Mouse (Mus musculus) kidney, embryonic 16.5 days (tissue): ENCODE measurements around the gene Snai1. TPM values are rescaled to one million over a fixed set of nuclear protein-coding genes. Genes with fewer than 3 reads are reported as not detected.

ENCODE experiments used
- ATAC-seq: fragments of 200-750 bp; cut with Nextera tagmentation; 2 replicates; pipeline ENCODE4 v1.8.0; 2017; ENCODE audit warnings: moderate TSS enrichment; ENCODE audit not compliant: low FRiP score, low TSS enrichment
- H3K27ac ChIP-seq: fragments of 300-500 bp; sonication (generic); 2 replicates; pipeline ENCODE4 v1.5.1; 2014; ENCODE audit warnings: low read length
- H3K27me3 ChIP-seq: fragments of 300-500 bp; sonication (generic); 2 replicates; pipeline ENCODE4 v1.6.1; 2014; ENCODE audit warnings: low read length, control low read depth, mixed read lengths; ENCODE audit not compliant: insufficient read depth
- H3K36me3 ChIP-seq: fragments of 300-500 bp; sonication (generic); 2 replicates; pipeline ENCODE4 v1.6.1; 2014; ENCODE audit warnings: low read length, control low read depth, mixed read lengths; ENCODE audit not compliant: insufficient read depth
- H3K4me1 ChIP-seq: fragments of 300-500 bp; sonication (generic); 2 replicates; pipeline ENCODE4 v1.6.1; 2014; ENCODE audit warnings: low read length, control low read depth, mixed read lengths; ENCODE audit not compliant: insufficient read depth
- H3K4me2 ChIP-seq: fragments of 300-500 bp; sonication (generic); replicated peaks from 2 replicates; pipeline ENCODE4 v1.6.1; 2014; ENCODE audit warnings: low read depth, low read length
- H3K4me3 ChIP-seq: fragments of 300-500 bp; sonication (generic); 2 replicates; pipeline ENCODE4 v1.5.1; 2014; ENCODE audit warnings: mild to moderate bottlenecking, low read length
- H3K9ac ChIP-seq: fragments of 300-500 bp; sonication (generic); replicated peaks from 2 replicates; pipeline ENCODE4 v1.6.1; 2014; ENCODE audit warnings: low read length
- H3K9me3 ChIP-seq: fragments of 300-500 bp; sonication (generic); 2 replicates; pipeline ENCODE4 v1.6.1; 2016; ENCODE audit warnings: low read length, control low read depth
- WGBS: fragments of 180-500 bp; shearing (Covaris S2); extraction: QIAGEN DNeasy Blood & Tissue Kit; methylation state at CpG from one replicate; pipeline ENCODE4 v1.1.7; 2014; 5-methylcytosine and 5-hydroxymethylcytosine counted together
- polyA plus RNA-seq: library from polyadenylated mRNA; unstranded; fragments of >200 nt; fragmentation: Nextera tagmentation; extraction: Ambion mirVana; gene quantifications from 2 replicates; pipeline ENCODE4 v1.2.1, GENCODE M21; 2015

Gene Snai1
- polyA plus RNA-seq, 1 experiment from 2014 or later, result 40.8 TPM

- Histone ChIP-seq H3K4me1 (no peaks in the 10 kb centered on the region), H3K36me3 (peaks cover 78% of the 10 kb centered on the region), H3K27me3 (no peaks in the 10 kb centered on the region), H3K27ac (no peak overlapping the region), H3K4me2 (no peak overlapping the region), H3K9me3 (no peaks in the 10 kb centered on the region), H3K9ac (no peak overlapping the region), H3K4me3 (no peak overlapping the region)
- ATAC-seq, result no peak
- WGBS, result 92% methylated on average over 5 of the region's 5 CpGs
These were observed 22.3 kb upstream of the Snai1 start for GRCm38 (mm10) chr2:167515688-167516087.

GRCm38 (mm10) chr2:167519606-167520252 is 18.3 kb upstream of the Snai1 start:
- ATAC-seq, result no peak
- Histone ChIP-seq H3K9me3 (no peaks in the 10 kb centered on the region), H3K4me1 (no peaks in the 10 kb centered on the region), H3K4me2 (no peak overlapping the region), H3K9ac (no peak overlapping the region), H3K27me3 (no peaks in the 10 kb centered on the region), H3K27ac (no peak overlapping the region), H3K36me3 (peaks cover 39% of the 10 kb centered on the region), H3K4me3 (no peak overlapping the region)
- 86% methylated on average over 5 of the region's 5 CpGs for WGBS

GRCm38 (mm10) chr2:167528278-167528677 is 9.7 kb upstream of the Snai1 start:
- ATAC-seq, result no peak
- Histone ChIP-seq H3K27me3 (no peaks in the 10 kb centered on the region), H3K27ac (no peak overlapping the region)

GRCm38 (mm10) chr2:167529935-167530513 is 8.0 kb upstream of the Snai1 start:
- H3K4me2 ChIP-seq, result no peak overlapping the region
- no peaks in the 10 kb centered on the region for H3K9me3 ChIP-seq
- no peaks in the 10 kb centered on the region for H3K36me3 ChIP-seq
- no peaks in the 10 kb centered on the region for H3K4me1 ChIP-seq
- H3K27ac ChIP-seq, result no peak overlapping the region
- WGBS, result 48% methylated on average over 5 of the region's 5 CpGs
- H3K9ac ChIP-seq, result 0 out of 2 replicates have a peak overlapping the region, but pooled peaks have one; percentile 35
- no peak overlapping the region for H3K4me3 ChIP-seq
- no peaks in the 10 kb centered on the region for H3K27me3 ChIP-seq
- ATAC-seq, result no peak

More at GRCm38 (mm10) chr2:167528278-167528677, 9.7 kb upstream of the Snai1 start:
- 10% methylated on average over 5 of the region's 5 CpGs for WGBS
- Histone ChIP-seq H3K4me2 (no peak overlapping the region), H3K4me1 (no peaks in the 10 kb centered on the region), H3K36me3 (no peaks in the 10 kb centered on the region), H3K9ac (no peak overlapping the region), H3K9me3 (no peaks in the 10 kb centered on the region), H3K4me3 (no peak overlapping the region)

- Histone ChIP-seq H3K27me3 (no peaks in the 10 kb centered on the region), H3K4me1 (no peaks in the 10 kb centered on the region), H3K27ac (no peak overlapping the region), H3K9ac (no peak overlapping the region), H3K4me3 (no peak overlapping the region), H3K4me2 (no peak overlapping the region), H3K9me3 (no peaks in the 10 kb centered on the region), H3K36me3 (no peaks in the 10 kb centered on the region)
- WGBS, result 76% methylated on average over 4 of the region's 4 CpGs
- no peak for ATAC-seq
These were observed 7.5 kb upstream of the Snai1 start for GRCm38 (mm10) chr2:167530536-167530935.

- Histone ChIP-seq H3K9me3 (no peaks in the 10 kb centered on the region), H3K27me3 (peaks cover 11% of the 10 kb centered on the region), H3K27ac (no peak overlapping the region), H3K4me1 (peaks cover 2% of the 10 kb centered on the region; the same call in 1 of the 2 replicates), H3K4me2 (no peak overlapping the region), H3K9ac (no peak overlapping the region), H3K36me3 (no peaks in the 10 kb centered on the region), H3K4me3 (no peak overlapping the region)
- ATAC-seq, result no peak
- 21% methylated on average over 13 of the region's 13 CpGs for WGBS
These were observed 5.9 kb upstream of the Snai1 start for GRCm38 (mm10) chr2:167532131-167532530.

GRCm38 (mm10) chr2:167533880-167534279 is 4.1 kb upstream of the Snai1 start:
- no peak overlapping the region for H3K4me2 ChIP-seq
- H3K36me3 ChIP-seq, result 0 out of 2 replicates have a peak, but pooled peaks cover under 1% of the 10 kb centered on the region
- no peak overlapping the region for H3K4me3 ChIP-seq
- no peak overlapping the region for H3K27ac ChIP-seq
- peaks cover 17% of the 10 kb centered on the region for H3K27me3 ChIP-seq
- no peaks in the 10 kb centered on the region for H3K9me3 ChIP-seq
- no peak overlapping the region for H3K9ac ChIP-seq
- ATAC-seq, result no peak
- H3K4me1 ChIP-seq, result peaks cover 13% of the 10 kb centered on the region

GRCm38 (mm10) chr2:167536320-167536945 is 1.6 kb upstream of the Snai1 start:
- WGBS, result 54% methylated on average over 10 of the region's 10 CpGs
- ATAC-seq, result no peak
- H3K4me2 ChIP-seq, result no peak overlapping the region
- H3K27ac ChIP-seq, result no peak overlapping the region
- H3K4me1 ChIP-seq, result peaks cover 33% of the 10 kb centered on the region
- no peak overlapping the region for H3K4me3 ChIP-seq
- no peak overlapping the region for H3K9ac ChIP-seq
- H3K36me3 ChIP-seq, result 0 out of 2 replicates have a peak, but pooled peaks cover 2% of the 10 kb centered on the region
- no peaks in the 10 kb centered on the region for H3K9me3 ChIP-seq
- peaks cover 19% of the 10 kb centered on the region for H3K27me3 ChIP-seq

- Histone ChIP-seq H3K4me3 (peak overlapping the region; percentile 69), H3K36me3 (peaks cover 9% of the 10 kb centered on the region; the same call in 1 of the 2 replicates), H3K9ac (peak overlapping the region; percentile 78), H3K4me1 (peaks cover 57% of the 10 kb centered on the region), H3K9me3 (no peaks in the 10 kb centered on the region), H3K4me2 (peak overlapping the region; percentile 96), H3K27me3 (peaks cover 19% of the 10 kb centered on the region), H3K27ac (peak overlapping the region; percentile 65)
- WGBS, result 22% methylated on average over 34 of the region's 34 CpGs
- no peak for ATAC-seq
These were observed 794 bp downstream of the Snai1 start for GRCm38 (mm10) chr2:167538671-167539306.
